Comparison of ENCODE assay signal across 10 mouse cellular contexts in the genomic region with DNA sequence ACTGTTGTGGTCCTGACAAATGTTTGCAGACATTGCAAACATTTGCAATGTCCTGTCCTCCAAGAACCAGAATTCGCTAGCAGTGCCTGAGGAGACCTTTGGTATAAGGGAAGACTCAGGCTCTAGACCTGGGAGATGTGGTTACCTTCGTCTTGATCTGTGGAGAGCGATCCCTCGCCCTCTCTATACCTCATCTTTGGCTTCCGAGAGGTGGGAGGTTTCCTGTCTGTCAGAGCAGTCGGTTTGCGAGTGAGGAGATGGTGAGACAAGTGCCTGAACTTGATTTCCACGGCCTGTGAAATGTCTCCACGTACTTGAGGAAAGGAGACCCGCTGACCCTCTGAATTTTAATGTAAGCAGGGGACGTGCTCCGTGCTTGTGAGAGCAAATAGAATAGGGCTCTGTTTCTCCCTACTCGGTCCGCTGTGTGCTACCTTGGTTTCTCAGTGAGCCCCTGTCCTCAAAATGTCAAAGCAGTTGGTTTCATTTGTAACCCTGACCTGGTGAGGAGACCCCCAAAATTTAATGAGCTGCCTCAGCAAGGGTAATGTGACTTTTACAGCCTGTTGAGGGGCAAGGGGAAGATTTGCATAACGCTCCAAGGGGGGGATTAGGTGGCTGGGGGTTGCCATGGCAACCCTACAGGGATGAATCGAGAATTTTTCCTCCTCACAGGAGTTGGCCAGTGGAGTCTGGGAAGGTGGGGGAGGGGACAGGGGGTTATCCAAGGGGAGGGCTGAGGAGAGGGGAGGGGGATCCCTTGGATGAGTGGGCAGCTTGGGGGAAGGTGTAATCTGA. TPM values are rescaled to one million over a fixed set of nuclear protein-coding genes. Genes with fewer than 3 reads are reported as not detected.
DNase-seq lines count a peak whose midpoint lies in the region; ATAC-seq and TF ChIP-seq lines count a peak whose summit lies in the region.
"Had no signal": no experiment of that assay in that cellular context is flagged by ENCODE, and none has a peak within 500 bp of the region (broad histone marks: within the 10 kb centered on the region; RNA-seq: fewer than 3 reads in every experiment).

No protein-coding gene starts in this region.

- peaks cover 25% of the 10 kb centered on the region for H3K27me3 ChIP-seq in forebrain, embryonic 12.5 days
- H3K27me3 ChIP-seq in limb, embryonic 12.5 days = no peaks in the 10 kb centered on the region
- H3K27me3 ChIP-seq in neural tube, embryonic 15.5 days (replicated peaks) = 0 out of 2 replicates have a peak, but pooled peaks cover 3% of the 10 kb centered on the region
- H3K27me3 ChIP-seq: CH12.LX had no signal

- peak; percentile 62 for ATAC-seq in forebrain, embryonic 12.5 days (ENCODE audit: low FRiP score)
- no peak for ATAC-seq in limb, embryonic 12.5 days (ENCODE audit: insufficient number of reproducible peaks, insufficient read depth, low FRiP score, low TSS enrichment, low read depth)
- peak; percentile 51 for ATAC-seq in neural tube, embryonic 15.5 days (ENCODE audit: low FRiP score)
- ATAC-seq in granulocyte monocyte progenitor cell, adult 5-6 weeks (replicated peaks; ENCODE audit: poor library complexity, severe bottlenecking) = no peak

- TF ChIP-seq CTCF in left cerebral cortex, adult 2 months (IDR thresholded peaks at IDR 0.05) = no peak

- peaks cover 45% of the 10 kb centered on the region for H3K36me3 ChIP-seq in forebrain, embryonic 12.5 days (replicated peaks)
- H3K36me3 ChIP-seq in limb, embryonic 12.5 days = peaks cover 88% of the 10 kb centered on the region
- no peaks in the 10 kb centered on the region for H3K36me3 ChIP-seq in neural tube, embryonic 15.5 days

- peak overlapping the region; percentile 41 for H3K4me2 ChIP-seq in forebrain, embryonic 12.5 days
- peak overlapping the region; percentile 43 for H3K4me2 ChIP-seq in limb, embryonic 12.5 days
- H3K4me2 ChIP-seq in neural tube, embryonic 15.5 days = peak overlapping the region; percentile 34

- no peaks in the 10 kb centered on the region for H3K9me3 ChIP-seq in forebrain, embryonic 12.5 days
- H3K9me3 ChIP-seq in limb, embryonic 12.5 days = no peaks in the 10 kb centered on the region
- no peaks in the 10 kb centered on the region for H3K9me3 ChIP-seq in neural tube, embryonic 15.5 days (replicated peaks)

- peak overlapping the region; percentile 82 for H3K27ac ChIP-seq in forebrain, embryonic 12.5 days
- peak overlapping the region; percentile 53; the same call in 1 of the 2 replicates for H3K27ac ChIP-seq in limb, embryonic 12.5 days
- 0 out of 2 replicates have a peak overlapping the region, but pooled peaks have one; percentile 23 for H3K27ac ChIP-seq in neural tube, embryonic 15.5 days (replicated peaks)
- no peak overlapping the region for H3K27ac ChIP-seq in left cerebral cortex, adult 2 months

- peaks cover 100% of the 10 kb centered on the region for H3K4me1 ChIP-seq in forebrain, embryonic 12.5 days
- H3K4me1 ChIP-seq in limb, embryonic 12.5 days (replicated peaks) = peaks cover 100% of the 10 kb centered on the region
- peaks cover 86% of the 10 kb centered on the region for H3K4me1 ChIP-seq in neural tube, embryonic 15.5 days

- intact Hi-C loops in left cerebral cortex, adult 2 months (cut with DNase I) = no loop called here

- no peak overlapping the region for H3K4me3 ChIP-seq in forebrain, embryonic 12.5 days (replicated peaks)
- H3K4me3 ChIP-seq in limb, embryonic 12.5 days (replicated peaks) = no peak overlapping the region; the same call in 1 of the 2 replicates
- no peak overlapping the region for H3K4me3 ChIP-seq in neural tube, embryonic 15.5 days (replicated peaks)
- no peak overlapping the region for H3K4me3 ChIP-seq in left cerebral cortex, adult 2 months

- WGBS in forebrain, embryonic 12.5 days = 2% methylated on average over 16 of the region's 16 CpGs
- WGBS in limb, embryonic 12.5 days = 13% methylated on average over 16 of the region's 16 CpGs
- 15% methylated on average over 16 of the region's 16 CpGs for WGBS in neural tube, embryonic 15.5 days

- peak; percentile 45 for DNase-seq in right cerebral cortex, postnatal 4 days
- DNase-seq in right cerebral cortex, postnatal 14 days = no peak
- DNase-seq in layer of hippocampus, postnatal 25 days (ENCODE audit: extremely low spot score in 1 of 2, low spot score in 1 of 2) = no peak
- no peak for DNase-seq in left cerebral cortex, adult 2 months (ENCODE audit: extremely low spot score in 1 of 2, low spot score in 2 of 2)
- DNase-seq: kidney, adult 11 months had no signal

- no peak overlapping the region for H3K9ac ChIP-seq in forebrain, embryonic 12.5 days
- no peak overlapping the region for H3K9ac ChIP-seq in limb, embryonic 12.5 days (replicated peaks)
- 0 out of 2 replicates have a peak overlapping the region, but pooled peaks have one; percentile 24 for H3K9ac ChIP-seq in neural tube, embryonic 15.5 days (replicated peaks)

RNA-seq across cellular contexts. Expression of a gene that starts 12.7 kb away (rescaled TPM):
- polyA plus RNA-seq in forebrain, embryonic 12.5 days (2016; fragmentation: Nextera tagmentation; extraction: Ambion mirVana) = 55.6 and 56.2 TPM in 2 replicates
- polyA plus RNA-seq in limb, embryonic 12.5 days (2016; fragmentation: Nextera tagmentation; extraction: Ambion mirVana) = 59.1 and 71.2 TPM in 2 replicates
- polyA plus RNA-seq in neural tube, embryonic 15.5 days (2015; fragmentation: Nextera tagmentation; extraction: Ambion mirVana) = 20.5 and 24.2 TPM in 2 replicates
- 10 to 100 TPM; 57.3 to 64.0 TPM for total RNA-seq in layer of hippocampus, postnatal 25 days (2021)
- total RNA-seq in granulocyte monocyte progenitor cell, adult 5-6 weeks (2014; fragmentation: Nextera tagmentation) = 83.8 and 91.4 TPM in 2 replicates
- 34.6 and 40.9 TPM in 2 replicates for total RNA-seq in granulocyte monocyte progenitor cell, adult 5-6 weeks (2017)
- 10 to 100 TPM; 69.2 to 71.5 TPM for total RNA-seq in left cerebral cortex, adult 2 months (2021)

Comparison
In these comparisons a context has a peak if more than half of its experiments do, and no peak if none do; other contexts are left out.
1. ATAC-seq: peak in forebrain, embryonic 12.5 days (single experiment) and neural tube, embryonic 15.5 days (single experiment); none in limb, embryonic 12.5 days (single experiment) and granulocyte monocyte progenitor cell, adult 5-6 weeks (single experiment).
2. Peak in every context shown above with its lines, with median percentiles within 50 percentile points of each other: H3K4me2 ChIP-seq.